Mouse (Mus musculus): ENCODE measurements around the gene Atpaf2. TPM values are rescaled to one million over a fixed set of nuclear protein-coding genes. Genes with fewer than 3 reads are reported as not detected.

Gene Atpaf2
- polyA plus RNA-seq, 1 experiment from 2014 or later = 70.2 TPM

DNA sequence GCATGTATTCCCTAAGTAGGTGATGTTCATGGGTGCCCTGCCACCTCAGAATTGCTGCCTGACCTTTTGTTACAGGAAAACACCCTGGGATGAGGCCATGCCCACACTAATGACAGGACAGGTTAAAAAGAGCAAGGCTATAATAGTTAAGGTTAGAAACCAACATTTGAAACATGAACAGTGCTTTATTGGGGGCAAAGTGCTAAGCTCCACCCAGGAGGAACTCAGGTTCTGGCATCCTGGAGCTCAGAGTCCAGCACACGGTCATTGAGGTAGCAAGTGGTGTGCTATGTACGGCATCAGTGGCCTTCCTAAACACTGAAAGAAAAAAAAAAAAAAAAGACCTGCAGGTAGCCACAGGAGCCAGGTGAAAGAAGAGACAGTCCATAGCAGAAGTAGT is 30.3 kb downstream of the Atpaf2 start:
- ATAC-seq (replicated peaks; ENCODE audit: low FRiP score) (no peak), DNase-seq (ENCODE audit: low spot score) (no peak)
- Histone ChIP-seq H3K27ac (ENCODE audit: low read depth, low read length) (no peak overlapping the region), H3K27me3 (replicated peaks; ENCODE audit: control insufficient read depth, insufficient read depth, low read length) (no peaks in the 10 kb centered on the region; the same call in 1 of the 2 replicates), H3K36me3 (ENCODE audit: control insufficient read depth, insufficient read depth, low read length) (no peaks in the 10 kb centered on the region), H3K4me1 (replicated peaks; ENCODE audit: control insufficient read depth, insufficient read depth, low read length) (no peaks in the 10 kb centered on the region), H3K9me3 (ENCODE audit: control insufficient read depth, low read length) (no peaks in the 10 kb centered on the region), H3K9ac (ENCODE audit: low read depth, low read length) (no peak overlapping the region), H3K4me2 (no peak overlapping the region), H3K4me3 (ENCODE audit: low read depth, low read length) (no peak overlapping the region)
- 88% methylated on average over 2 of the region's 2 CpGs for WGBS

DNA sequence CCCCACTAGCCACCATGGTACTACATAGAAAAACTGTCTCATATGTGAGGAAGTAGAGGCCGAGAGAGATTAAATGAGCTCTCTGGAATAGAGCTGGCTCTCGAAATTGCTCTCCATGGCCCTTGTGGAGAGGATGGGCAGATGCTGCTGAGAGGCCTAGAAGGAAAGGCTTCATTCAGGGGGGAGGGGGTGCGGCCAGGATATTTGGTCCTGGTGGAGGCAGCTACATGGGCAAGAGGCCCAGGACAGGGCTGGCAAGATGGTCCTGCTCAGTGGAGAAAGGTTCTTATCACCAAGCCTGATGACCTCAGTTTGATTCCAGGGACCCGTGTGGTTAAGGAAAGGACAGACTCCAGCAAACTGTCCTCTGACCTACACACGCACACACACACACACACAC is 32.3 kb downstream of the Atpaf2 start:
- Histone ChIP-seq H3K9ac (ENCODE audit: low read depth, low read length) (no peak overlapping the region), H3K36me3 (ENCODE audit: control insufficient read depth, insufficient read depth, low read length) (no peaks in the 10 kb centered on the region), H3K9me3 (ENCODE audit: control insufficient read depth, low read length) (no peaks in the 10 kb centered on the region), H3K4me2 (no peak overlapping the region), H3K27ac (ENCODE audit: low read depth, low read length) (no peak overlapping the region), H3K4me3 (ENCODE audit: low read depth, low read length) (no peak overlapping the region), H3K27me3 (replicated peaks; ENCODE audit: control insufficient read depth, insufficient read depth, low read length) (no peaks in the 10 kb centered on the region; the same call in 1 of the 2 replicates), H3K4me1 (replicated peaks; ENCODE audit: control insufficient read depth, insufficient read depth, low read length) (no peaks in the 10 kb centered on the region)
- DNase-seq (ENCODE audit: low spot score) (no peak), ATAC-seq (replicated peaks; ENCODE audit: low FRiP score) (no peak)
- 68% methylated on average over 5 of the region's 5 CpGs for WGBS

DNA sequence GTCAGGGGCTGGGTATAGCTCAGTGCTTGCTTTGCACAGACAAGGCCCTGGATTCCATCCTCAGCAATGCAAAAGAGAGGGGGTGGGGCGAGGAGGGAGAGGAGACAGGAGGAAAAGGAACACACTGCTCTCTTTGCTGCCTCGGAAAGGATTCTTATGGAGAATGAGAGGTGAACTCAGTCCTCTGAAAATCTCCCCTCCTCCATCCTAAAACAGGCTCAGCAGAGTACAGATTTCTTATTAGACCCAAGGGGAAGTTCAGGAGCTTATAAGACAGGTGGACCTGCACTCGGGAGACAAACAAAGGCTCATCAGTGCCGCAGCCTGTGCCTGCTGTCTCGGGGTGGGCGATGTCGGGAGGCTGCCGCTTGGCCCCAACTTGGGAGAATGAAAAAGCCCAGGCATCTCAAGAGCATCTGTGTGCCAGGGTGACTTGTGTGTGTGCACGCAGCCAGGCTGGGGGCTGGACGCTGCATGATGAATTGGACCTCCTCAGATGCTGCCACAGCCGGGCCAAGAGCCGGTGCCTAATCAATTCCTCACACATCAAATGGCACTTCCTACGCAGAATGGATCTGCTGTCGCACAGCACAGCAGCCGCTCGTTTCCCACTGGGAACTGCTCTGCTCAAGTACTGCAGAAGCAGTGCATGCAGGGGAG is 33.4 kb downstream of the Atpaf2 start:
- Histone ChIP-seq H3K4me1 (replicated peaks; ENCODE audit: control insufficient read depth, insufficient read depth, low read length) (no peaks in the 10 kb centered on the region), H3K27ac (ENCODE audit: low read depth, low read length) (no peak overlapping the region), H3K36me3 (ENCODE audit: control insufficient read depth, insufficient read depth, low read length) (no peaks in the 10 kb centered on the region), H3K9ac (ENCODE audit: low read depth, low read length) (no peak overlapping the region), H3K4me2 (0 out of 2 replicates have a peak overlapping the region, but pooled peaks have one; percentile 0), H3K9me3 (ENCODE audit: control insufficient read depth, low read length) (no peaks in the 10 kb centered on the region), H3K27me3 (replicated peaks; ENCODE audit: control insufficient read depth, insufficient read depth, low read length) (no peaks in the 10 kb centered on the region; the same call in 1 of the 2 replicates), H3K4me3 (ENCODE audit: low read depth, low read length) (no peak overlapping the region)
- DNase-seq (ENCODE audit: low spot score) (no peak), ATAC-seq (replicated peaks; ENCODE audit: low FRiP score) (no peak)
- WGBS = 22% methylated on average over 16 of the region's 16 CpGs

DNA sequence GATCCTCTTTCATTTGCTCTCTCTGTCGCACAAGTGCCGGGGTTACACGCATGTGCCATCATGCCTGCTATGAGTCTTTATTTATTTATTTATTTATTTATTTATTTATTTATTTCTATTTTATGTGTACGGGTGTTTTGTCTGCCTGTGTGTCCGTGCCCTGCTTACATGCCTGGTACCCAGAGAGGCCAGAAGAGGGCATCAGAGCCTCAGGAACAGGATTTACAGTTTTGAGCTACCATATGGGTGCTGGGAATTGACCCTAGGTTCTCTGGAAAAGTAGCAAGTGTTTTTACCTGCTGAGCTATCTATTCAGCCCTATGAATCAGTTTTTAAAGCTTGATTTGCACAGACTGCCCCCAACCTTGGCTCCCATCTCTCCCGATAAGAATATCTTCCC is 34.7 kb downstream of the Atpaf2 start:
- Histone ChIP-seq H3K9ac (ENCODE audit: low read depth, low read length) (no peak overlapping the region), H3K4me3 (ENCODE audit: low read depth, low read length) (no peak overlapping the region), H3K9me3 (ENCODE audit: control insufficient read depth, low read length) (no peaks in the 10 kb centered on the region), H3K27ac (ENCODE audit: low read depth, low read length) (no peak overlapping the region), H3K36me3 (ENCODE audit: control insufficient read depth, insufficient read depth, low read length) (no peaks in the 10 kb centered on the region), H3K4me1 (replicated peaks; ENCODE audit: control insufficient read depth, insufficient read depth, low read length) (no peaks in the 10 kb centered on the region), H3K27me3 (replicated peaks; ENCODE audit: control insufficient read depth, insufficient read depth, low read length) (no peaks in the 10 kb centered on the region; the same call in 1 of the 2 replicates), H3K4me2 (no peak overlapping the region)
- 87% methylated on average over 6 of the region's 6 CpGs for WGBS
- no peak for ATAC-seq (replicated peaks; ENCODE audit: low FRiP score)
- no peak for DNase-seq (ENCODE audit: low spot score)

DNA sequence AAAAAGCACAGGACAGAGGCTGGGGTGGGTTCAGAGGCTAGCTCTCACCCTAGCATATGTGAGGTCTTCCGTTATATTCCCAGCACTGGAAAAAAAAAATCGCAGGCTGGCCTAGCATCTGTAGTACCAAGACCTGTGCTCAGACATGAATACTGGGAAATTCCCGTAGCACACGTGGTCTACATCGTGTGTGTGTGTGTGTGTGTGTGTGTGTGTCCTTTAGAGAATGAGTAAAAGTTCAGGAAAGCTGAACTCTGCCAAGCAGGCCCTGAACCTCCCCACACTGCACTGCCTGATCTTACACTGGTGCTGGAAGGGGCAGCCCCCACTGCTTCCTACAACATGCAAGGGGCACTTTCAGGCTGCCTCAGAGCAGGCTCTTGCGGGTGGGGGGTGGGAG is 43.8 kb downstream of the Atpaf2 start:
- Histone ChIP-seq H3K4me3 (ENCODE audit: low read depth, low read length) (no peak overlapping the region), H3K27ac (ENCODE audit: low read depth, low read length) (no peak overlapping the region), H3K4me1 (replicated peaks; ENCODE audit: control insufficient read depth, insufficient read depth, low read length) (no peaks in the 10 kb centered on the region), H3K9ac (ENCODE audit: low read depth, low read length) (no peak overlapping the region), H3K27me3 (replicated peaks; ENCODE audit: control insufficient read depth, insufficient read depth, low read length) (no peaks in the 10 kb centered on the region), H3K4me2 (no peak overlapping the region), H3K9me3 (ENCODE audit: control insufficient read depth, low read length) (no peaks in the 10 kb centered on the region), H3K36me3 (ENCODE audit: control insufficient read depth, insufficient read depth, low read length) (no peaks in the 10 kb centered on the region)
- no peak for DNase-seq (ENCODE audit: low spot score)
- 80% methylated on average over 6 of the region's 6 CpGs for WGBS
- no peak for ATAC-seq (replicated peaks; ENCODE audit: low FRiP score)

DNA sequence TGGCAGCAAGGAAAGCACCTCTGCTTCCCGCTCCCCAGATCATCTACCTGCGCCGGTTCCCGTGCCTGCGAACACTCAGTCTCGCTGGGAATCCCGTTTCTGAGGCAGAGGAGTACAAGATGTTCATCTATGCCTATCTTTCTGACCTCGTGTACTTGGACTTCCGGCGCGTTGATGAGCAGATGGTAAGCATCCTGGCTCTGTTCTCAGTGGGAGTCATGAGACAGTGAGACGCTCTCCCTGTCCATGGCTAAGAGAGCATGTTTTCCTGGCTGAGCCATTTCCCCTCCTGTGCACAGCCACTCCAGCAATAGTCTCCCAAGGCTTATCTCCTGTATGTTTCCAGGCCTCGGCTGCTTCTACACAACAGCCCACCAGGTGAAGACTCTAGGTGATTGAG is 47.8 kb downstream of the Atpaf2 start:
- WGBS = 86% methylated on average over 13 of the region's 13 CpGs
- no peak overlapping the region for H3K4me2 ChIP-seq
- H3K27ac ChIP-seq (ENCODE audit: low read depth, low read length) = no peak overlapping the region
- no peaks in the 10 kb centered on the region for H3K9me3 ChIP-seq (ENCODE audit: control insufficient read depth, low read length)
- ATAC-seq (replicated peaks; ENCODE audit: low FRiP score) (no peak), DNase-seq (ENCODE audit: low spot score) (no peak)
- H3K36me3 ChIP-seq (ENCODE audit: control insufficient read depth, insufficient read depth, low read length) = no peaks in the 10 kb centered on the region
- H3K9ac ChIP-seq (ENCODE audit: low read depth, low read length) = no peak overlapping the region
- peaks cover 3% of the 10 kb centered on the region; the same call in 1 of the 2 replicates for H3K4me1 ChIP-seq (replicated peaks; ENCODE audit: control insufficient read depth, insufficient read depth, low read length)
- H3K27me3 ChIP-seq (replicated peaks; ENCODE audit: control insufficient read depth, insufficient read depth, low read length) = no peaks in the 10 kb centered on the region
- no peak overlapping the region for H3K4me3 ChIP-seq (ENCODE audit: low read depth, low read length)

DNA sequence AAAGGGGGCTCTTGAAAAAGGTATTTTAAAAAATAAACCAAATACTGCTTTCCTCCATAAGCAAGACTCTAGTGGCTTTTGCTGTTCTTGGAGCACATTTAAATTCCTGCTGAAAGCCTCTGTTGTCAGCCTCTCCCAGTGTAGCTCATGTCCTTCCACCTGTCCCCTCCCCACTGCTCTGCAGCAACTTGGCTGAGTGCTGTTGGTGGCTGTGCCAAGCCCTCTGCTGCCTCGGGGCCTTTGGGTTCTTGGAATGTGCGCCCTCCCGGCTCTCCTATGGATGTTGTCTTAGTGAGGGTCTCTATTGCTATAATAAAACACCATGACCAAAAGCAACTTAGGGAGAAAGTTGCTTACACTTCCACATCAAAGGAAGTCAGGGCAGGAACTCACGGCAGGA is 48.8 kb downstream of the Atpaf2 start:
- Histone ChIP-seq H3K27ac (ENCODE audit: low read depth, low read length) (no peak overlapping the region), H3K27me3 (replicated peaks; ENCODE audit: control insufficient read depth, insufficient read depth, low read length) (no peaks in the 10 kb centered on the region), H3K4me1 (replicated peaks; ENCODE audit: control insufficient read depth, insufficient read depth, low read length) (peaks cover 3% of the 10 kb centered on the region; the same call in 1 of the 2 replicates), H3K4me3 (ENCODE audit: low read depth, low read length) (no peak overlapping the region), H3K9ac (ENCODE audit: low read depth, low read length) (no peak overlapping the region), H3K9me3 (ENCODE audit: control insufficient read depth, low read length) (no peaks in the 10 kb centered on the region), H3K4me2 (no peak overlapping the region), H3K36me3 (ENCODE audit: control insufficient read depth, insufficient read depth, low read length) (no peaks in the 10 kb centered on the region)
- 76% methylated on average over 4 of the region's 4 CpGs for WGBS
- DNase-seq (ENCODE audit: low spot score) (no peak), ATAC-seq (replicated peaks; ENCODE audit: low FRiP score) (no peak)

DNA sequence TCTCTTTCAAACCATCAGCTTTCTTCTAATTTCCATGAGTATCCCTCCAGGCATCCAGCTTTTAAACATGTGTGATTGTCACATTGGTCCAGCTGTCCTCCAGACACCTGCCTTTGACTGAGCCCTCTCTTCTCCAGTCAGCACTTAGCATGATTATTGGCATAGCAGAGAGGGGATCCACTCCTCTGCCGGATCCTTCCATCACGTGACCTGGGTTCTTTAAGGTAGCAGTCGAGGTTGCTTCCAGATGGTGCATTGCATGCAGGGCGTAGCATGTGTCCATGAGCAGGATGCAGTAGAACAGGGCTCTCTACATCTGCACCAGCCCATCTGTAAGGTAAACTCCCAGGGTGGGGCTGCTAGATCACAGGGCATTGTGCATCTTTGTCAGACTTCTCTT is 49.3 kb downstream of the Atpaf2 start:
- 79% methylated on average over 4 of the region's 4 CpGs for WGBS
- no peaks in the 10 kb centered on the region for H3K27me3 ChIP-seq (replicated peaks; ENCODE audit: control insufficient read depth, insufficient read depth, low read length)

DNA sequence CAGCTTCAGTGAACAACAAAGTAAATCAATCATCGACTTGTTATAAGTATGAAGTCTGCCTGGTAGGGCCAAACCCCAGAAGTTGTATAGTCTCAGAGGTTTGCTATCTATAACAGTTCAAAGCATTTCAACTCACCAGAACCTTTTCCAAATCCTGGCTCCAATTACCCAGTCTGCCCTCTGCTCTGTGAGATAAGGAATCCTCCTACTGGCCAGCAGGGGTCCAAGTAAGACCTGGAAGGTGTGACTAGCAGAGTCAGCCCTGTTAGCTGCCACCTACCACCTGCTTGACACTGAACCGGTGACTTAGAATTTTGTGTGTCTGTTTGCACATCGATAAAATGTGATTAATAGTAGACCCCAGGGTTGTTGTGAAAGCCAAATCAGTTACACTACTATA is 51.0 kb downstream of the Atpaf2 start:
- no peak overlapping the region for H3K27ac ChIP-seq (ENCODE audit: low read depth, low read length)
- H3K4me2 ChIP-seq = no peak overlapping the region
- H3K9ac ChIP-seq (ENCODE audit: low read depth, low read length) = no peak overlapping the region
- ATAC-seq (replicated peaks; ENCODE audit: low FRiP score) = no peak
- H3K27me3 ChIP-seq (replicated peaks; ENCODE audit: control insufficient read depth, insufficient read depth, low read length) = no peaks in the 10 kb centered on the region
- DNase-seq (ENCODE audit: low spot score) = no peak
- WGBS = 54% methylated on average over 3 of the region's 3 CpGs
- H3K4me3 ChIP-seq (ENCODE audit: low read depth, low read length) = no peak overlapping the region
- no peaks in the 10 kb centered on the region for H3K9me3 ChIP-seq (ENCODE audit: control insufficient read depth, low read length)
- no peaks in the 10 kb centered on the region for H3K36me3 ChIP-seq (ENCODE audit: control insufficient read depth, insufficient read depth, low read length)
- H3K4me1 ChIP-seq (replicated peaks; ENCODE audit: control insufficient read depth, insufficient read depth, low read length) = peaks cover 3% of the 10 kb centered on the region; the same call in 1 of the 2 replicates

More for the DNA sequence above, 49.3 kb downstream of the Atpaf2 start:
- Histone ChIP-seq H3K4me2 (no peak overlapping the region), H3K9ac (ENCODE audit: low read depth, low read length) (no peak overlapping the region), H3K9me3 (ENCODE audit: control insufficient read depth, low read length) (no peaks in the 10 kb centered on the region), H3K4me1 (replicated peaks; ENCODE audit: control insufficient read depth, insufficient read depth, low read length) (peaks cover 3% of the 10 kb centered on the region; the same call in 1 of the 2 replicates), H3K4me3 (ENCODE audit: low read depth, low read length) (no peak overlapping the region), H3K36me3 (ENCODE audit: control insufficient read depth, insufficient read depth, low read length) (no peaks in the 10 kb centered on the region), H3K27ac (ENCODE audit: low read depth, low read length) (no peak overlapping the region)
- DNase-seq (ENCODE audit: low spot score) (no peak), ATAC-seq (replicated peaks; ENCODE audit: low FRiP score) (no peak)
